Mouse (Mus musculus) limb, embryonic 10.5 days (tissue): ENCODE measurements at regions not wholly inside any gene's neighbourhood (a gene's known extent, or its start where the extent isn't known, plus 50 kb on each side); places are given as distances from the start of the nearest gene placed in this dataset.
"Not testable (repeated sequence)": the region's sequence is repeated elsewhere in the genome, so short reads cannot be mapped to it uniquely, and the experiment has no call there.

ENCODE experiments used
- DNase-seq: peaks from one replicate; pipeline ENCODE4 v3.0.0-alpha.2; 2017; ENCODE audit warnings: low spot score
- H3K27ac ChIP-seq: fragments of 300-500 bp; sonication (generic); 2 replicates; pipeline ENCODE4 v1.5.1; 2016; ENCODE audit warnings: mild to moderate bottlenecking
- H3K27me3 ChIP-seq: fragments of 300-500 bp; sonication (generic); 2 replicates; pipeline ENCODE4 v1.6.1; 2016; ENCODE audit warnings: low read depth, mild to moderate bottlenecking; ENCODE audit not compliant: poor library complexity, severe bottlenecking
- H3K36me3 ChIP-seq: fragments of 300-500 bp; sonication (generic); 2 replicates; pipeline ENCODE4 v1.6.1; 2016; ENCODE audit warnings: mild to moderate bottlenecking, moderate library complexity
- H3K4me1 ChIP-seq: fragments of 300-500 bp; sonication (generic); 2 replicates; pipeline ENCODE4 v1.6.1; 2016
- H3K4me3 ChIP-seq: fragments of 300-500 bp; sonication (generic); 2 replicates; pipeline ENCODE4 v1.5.1; 2016; ENCODE audit warnings: mild to moderate bottlenecking, moderate library complexity
- H3K9me3 ChIP-seq: fragments of 300-500 bp; sonication (generic); replicated peaks from 2 replicates; pipeline ENCODE4 v1.6.1; 2016; ENCODE audit warnings: mild to moderate bottlenecking
- WGBS: fragments of 180-500 bp; shearing (Covaris S2); methylation state at CpG from one replicate; pipeline ENCODE4 v1.1.7; 2016; 5-methylcytosine and 5-hydroxymethylcytosine counted together

DNA sequence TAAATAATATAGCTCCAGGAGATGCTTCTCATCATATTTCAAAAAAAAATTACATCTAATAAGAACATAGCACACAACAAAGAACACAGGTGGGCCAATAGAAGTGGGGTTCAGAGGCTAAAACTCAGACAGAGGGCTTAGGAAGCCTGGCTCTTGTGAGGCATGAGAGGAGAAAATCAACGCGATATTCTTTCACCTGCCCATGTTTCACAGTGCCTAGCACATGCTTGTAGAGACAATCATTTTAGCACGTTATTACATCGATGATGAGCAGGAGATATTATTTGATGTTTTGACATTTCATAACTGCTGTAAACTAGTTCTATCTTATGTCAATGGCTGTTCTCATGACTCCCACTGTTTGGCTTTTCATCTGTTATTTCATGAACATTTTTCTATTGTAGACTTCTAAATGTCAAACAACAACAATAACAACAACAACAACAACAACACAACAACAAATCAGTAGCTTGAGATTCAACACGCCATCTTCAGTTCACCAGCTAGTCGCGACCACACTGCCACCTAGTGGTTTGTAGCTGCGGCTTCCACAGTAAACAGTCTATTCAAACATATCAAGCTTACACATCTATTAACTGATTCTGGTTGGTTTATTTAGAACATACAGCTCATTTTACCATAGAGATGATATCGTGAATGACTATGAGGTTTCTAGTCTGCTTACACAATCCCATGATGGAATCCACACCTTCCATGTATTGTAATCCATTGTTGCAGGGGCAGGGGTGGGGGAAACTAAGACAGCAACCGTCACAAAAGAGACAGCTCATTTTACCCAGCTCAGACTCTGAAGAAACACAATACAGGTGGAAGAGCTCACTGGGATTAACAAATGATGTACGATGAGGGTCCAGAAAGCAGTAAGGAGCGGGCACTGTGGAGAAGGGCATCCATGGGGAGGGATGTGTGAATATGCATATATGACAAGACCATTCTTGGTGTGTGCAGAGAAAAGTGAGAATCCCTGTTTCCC, 60.5 kb upstream of the Tmem200a start:
- peak; percentile 65 for DNase-seq
- no peak overlapping the region for H3K4me3 ChIP-seq
- no peaks in the 10 kb centered on the region for H3K36me3 ChIP-seq
- H3K4me1 ChIP-seq, result no peaks in the 10 kb centered on the region
- WGBS, result 42% methylated on average over 12 of the region's 12 CpGs
- H3K27me3 ChIP-seq, result no peaks in the 10 kb centered on the region
- no peaks in the 10 kb centered on the region for H3K9me3 ChIP-seq
- no peak overlapping the region for H3K27ac ChIP-seq

DNA sequence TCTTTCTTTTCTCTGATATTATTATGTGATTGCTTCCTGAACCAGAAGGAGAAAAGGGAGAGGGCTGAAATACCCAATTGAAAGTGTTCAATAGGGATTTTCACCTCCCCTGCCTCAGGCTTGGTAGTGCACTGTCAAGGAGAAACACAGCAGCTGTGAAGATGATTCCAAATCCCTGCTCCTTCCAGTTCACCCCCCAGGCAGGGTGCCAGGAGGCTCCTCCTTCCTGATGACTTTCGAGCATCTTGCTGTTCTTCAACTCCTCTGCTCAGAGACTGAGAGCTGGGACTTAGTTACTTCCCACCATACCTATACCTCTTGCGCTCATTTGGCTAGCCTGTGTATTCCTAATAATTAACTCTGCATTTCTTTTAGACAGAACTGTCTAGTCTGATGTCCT, 73.7 kb upstream of the Tmem200a start:
- Histone ChIP-seq H3K27me3 (0 out of 2 replicates have a peak, but pooled peaks cover 4% of the 10 kb centered on the region), H3K9me3 (no peaks in the 10 kb centered on the region), H3K27ac (no peak overlapping the region), H3K36me3 (no peaks in the 10 kb centered on the region), H3K4me1 (no peaks in the 10 kb centered on the region), H3K4me3 (no peak overlapping the region)
- DNase-seq, result no peak
- WGBS, result 77% methylated on average over 2 of the region's 2 CpGs

DNA sequence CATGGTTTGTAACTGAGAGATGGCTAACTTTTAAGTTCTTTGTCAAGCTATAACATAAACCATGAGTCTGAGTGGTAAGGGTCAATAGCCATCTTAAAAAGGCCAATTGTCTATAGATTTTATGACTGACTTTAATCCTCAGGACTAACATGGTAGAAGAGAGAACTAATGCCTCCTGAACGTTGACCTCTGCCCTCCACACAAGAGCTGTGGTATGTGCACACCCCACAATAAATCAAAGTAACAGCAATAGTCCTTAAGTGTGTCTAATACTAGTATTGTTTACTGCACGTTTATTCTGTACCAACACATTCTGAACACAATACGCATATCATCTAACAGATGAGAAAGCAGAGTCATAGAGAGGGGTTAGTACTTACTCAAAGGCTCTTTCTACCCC, 70.7 kb upstream of the Samd3 start:
- DNase-seq, result no peak
- H3K27me3 ChIP-seq, result 0 out of 2 replicates have a peak, but pooled peaks cover 4% of the 10 kb centered on the region
- H3K9me3 ChIP-seq, result no peaks in the 10 kb centered on the region
- no peak overlapping the region for H3K27ac ChIP-seq
- 45% methylated on average over 3 of the region's 3 CpGs for WGBS
- H3K4me1 ChIP-seq, result peaks cover 6% of the 10 kb centered on the region
- H3K36me3 ChIP-seq, result no peaks in the 10 kb centered on the region
- no peak overlapping the region for H3K4me3 ChIP-seq

DNA sequence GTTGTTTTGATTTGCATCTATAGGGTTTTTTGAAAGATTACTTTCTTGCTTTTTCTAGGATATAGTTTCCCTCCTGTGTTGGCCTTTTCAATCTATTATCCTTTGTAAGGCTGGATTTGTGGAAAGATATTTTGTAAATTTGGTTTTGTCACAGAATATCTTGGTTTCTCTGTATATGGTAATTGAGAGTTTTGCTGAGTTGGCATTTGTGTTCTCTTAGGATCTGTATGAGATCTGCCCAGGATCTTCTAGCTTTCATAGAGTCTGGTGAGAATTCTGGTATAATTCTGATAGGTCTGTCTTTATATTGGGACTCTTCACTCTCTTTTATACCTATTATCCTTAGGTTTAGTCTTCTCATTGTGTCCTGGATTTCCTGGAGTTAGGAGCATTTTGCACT, 68.4 kb upstream of the Samd3 start:
- H3K36me3 ChIP-seq, H3K4me3 ChIP-seq, H3K27me3 ChIP-seq, DNase-seq, H3K9me3 ChIP-seq, H3K27ac ChIP-seq, H3K4me1 ChIP-seq: not testable (repeated sequence)

DNA sequence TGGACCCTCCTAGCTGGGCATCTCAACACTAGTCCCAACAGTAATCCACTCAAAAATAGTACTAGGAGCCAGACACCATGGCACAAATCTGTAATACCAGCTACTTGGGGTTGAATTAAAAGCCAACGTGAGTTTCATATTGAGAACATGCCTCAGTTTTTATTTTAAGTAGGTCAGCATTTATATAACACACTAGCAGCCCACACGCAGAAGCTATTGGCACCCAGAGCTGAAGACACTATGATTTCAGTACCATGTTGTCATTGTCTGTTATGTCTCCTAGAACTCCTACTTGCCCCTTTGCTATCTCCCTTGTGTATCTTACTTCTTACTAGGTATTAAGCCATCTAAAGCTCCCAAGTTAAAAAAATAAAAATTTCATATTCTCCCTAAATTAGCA, 65.0 kb upstream of the Samd3 start:
- no peaks in the 10 kb centered on the region for H3K27me3 ChIP-seq
- H3K36me3 ChIP-seq, result no peaks in the 10 kb centered on the region
- WGBS, result 91% methylated on average over 2 of the region's 2 CpGs
- no peak overlapping the region for H3K27ac ChIP-seq
- no peak overlapping the region for H3K4me3 ChIP-seq
- no peaks in the 10 kb centered on the region for H3K4me1 ChIP-seq
- no peaks in the 10 kb centered on the region for H3K9me3 ChIP-seq
- DNase-seq, result no peak

DNA sequence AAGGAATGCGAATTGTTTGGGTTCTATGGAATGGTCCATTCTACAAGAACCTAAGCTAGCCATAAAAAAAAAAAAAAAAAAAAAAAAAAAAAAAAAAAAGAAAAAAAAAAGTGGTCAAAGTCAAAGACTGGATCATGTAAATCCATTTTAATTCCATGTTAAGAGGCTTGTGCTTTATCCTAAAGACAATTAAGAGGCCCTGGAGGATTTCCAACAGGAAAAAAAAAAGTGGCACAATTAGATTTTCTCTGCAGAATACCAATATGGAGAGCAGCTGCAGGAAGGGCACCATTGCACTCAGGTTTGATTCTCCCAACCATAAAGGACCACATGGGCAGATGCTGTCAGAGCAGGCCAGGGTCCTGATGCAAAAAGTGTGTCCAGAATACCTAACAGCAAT, 51.9 kb upstream of the Samd3 start:
- H3K4me3 ChIP-seq, result no peak overlapping the region
- H3K9me3 ChIP-seq, result no peaks in the 10 kb centered on the region
- 96% methylated on average over 1 of the region's 1 CpGs for WGBS
- no peak for DNase-seq
- H3K4me1 ChIP-seq, result no peaks in the 10 kb centered on the region
- H3K36me3 ChIP-seq, result no peaks in the 10 kb centered on the region
- no peak overlapping the region for H3K27ac ChIP-seq
- H3K27me3 ChIP-seq, result no peaks in the 10 kb centered on the region

DNA sequence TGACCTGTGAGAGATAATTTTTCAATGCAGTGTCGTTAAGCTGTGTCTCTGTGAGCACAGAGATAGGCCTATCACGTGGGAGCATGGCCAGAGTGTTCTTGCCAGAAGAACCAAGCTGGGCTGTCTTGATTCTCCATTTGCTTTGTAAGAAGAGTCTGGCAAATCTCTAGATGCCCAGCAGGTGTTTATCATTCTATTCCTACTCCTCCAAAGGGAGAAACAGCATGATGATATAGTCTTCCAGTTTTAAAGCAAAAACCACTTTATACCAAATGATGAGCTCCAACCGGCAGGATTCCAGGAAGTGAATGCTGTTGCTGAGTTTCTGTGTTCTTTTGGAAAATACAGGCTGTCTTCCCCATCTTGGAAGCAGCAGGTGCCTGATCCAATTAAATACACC, 51.2 kb upstream of the Samd3 start:
- no peak for DNase-seq
- Histone ChIP-seq H3K4me1 (no peaks in the 10 kb centered on the region), H3K27ac (no peak overlapping the region), H3K9me3 (no peaks in the 10 kb centered on the region), H3K27me3 (no peaks in the 10 kb centered on the region), H3K4me3 (no peak overlapping the region), H3K36me3 (no peaks in the 10 kb centered on the region)
- 81% methylated on average over 3 of the region's 3 CpGs for WGBS
